Mouse (Mus musculus) hindbrain, embryonic 12.5 days (tissue): Measurements from ENCODE around the gene Wdr38. TPM values are rescaled to one million over a fixed set of nuclear protein-coding genes. Genes with fewer than 3 reads are reported as not detected.
"Not testable (repeated sequence)": the region's sequence is repeated elsewhere in the genome, so short reads cannot be mapped to it uniquely, and the experiment has no call there.

Source experiments
- ATAC-seq: fragments of 200-750 bp; cut with Nextera tagmentation; 2 replicates; pipeline ENCODE4 v1.8.0; 2017; ENCODE audit warnings: moderate TSS enrichment; ENCODE audit not compliant: low FRiP score
- H3K27ac ChIP-seq: fragments of 300-500 bp; sonication (generic); 2 replicates; pipeline ENCODE4 v1.5.1; 2016; ENCODE audit warnings: mild to moderate bottlenecking
- H3K27me3 ChIP-seq: fragments of 300-500 bp; sonication (generic); 2 replicates; pipeline ENCODE4 v1.6.1; 2016; ENCODE audit warnings: mild to moderate bottlenecking
- H3K36me3 ChIP-seq: fragments of 300-500 bp; sonication (generic); 2 replicates; pipeline ENCODE4 v1.6.1; 2016; ENCODE audit warnings: mild to moderate bottlenecking
- H3K4me1 ChIP-seq: fragments of 300-500 bp; sonication (generic); 2 replicates; pipeline ENCODE4 v1.6.1; 2016
- H3K4me2 ChIP-seq: fragments of 300-500 bp; sonication (generic); replicated peaks from 2 replicates; pipeline ENCODE4 v1.6.1; 2016; ENCODE audit warnings: mild to moderate bottlenecking
- H3K4me3 ChIP-seq: fragments of 300-500 bp; sonication (generic); 2 replicates; pipeline ENCODE4 v1.5.1; 2016; ENCODE audit warnings: mild to moderate bottlenecking
- H3K9ac ChIP-seq: fragments of 300-500 bp; sonication (generic); 2 replicates; pipeline ENCODE4 v1.6.1; 2016; ENCODE audit warnings: mild to moderate bottlenecking, moderate library complexity
- H3K9me3 ChIP-seq: fragments of 300-500 bp; sonication (generic); replicated peaks from 2 replicates; pipeline ENCODE4 v1.6.1; 2016; ENCODE audit warnings: mild to moderate bottlenecking
- WGBS: fragments of 180-500 bp; shearing (Covaris S2); methylation state at CpG from one replicate; pipeline ENCODE4 v1.1.7; 2016; 5-methylcytosine and 5-hydroxymethylcytosine counted together
- polyA plus RNA-seq: library from polyadenylated mRNA; unstranded; fragments of >200 nt; fragmentation: Nextera tagmentation; extraction: Ambion mirVana; gene quantifications from 2 replicates; pipeline ENCODE4 v1.2.1, GENCODE M21; 2016

Wdr38 gene
- polyA plus RNA-seq, 1 experiment from 2014 or later: 2.1 TPM

GRCm38 (mm10) chr2:39000587-39000919 lies 3.3 kb downstream of the Wdr38 start:
- 90% methylated on average over 4 of the region's 4 CpGs for WGBS
- H3K27me3 ChIP-seq: no peaks in the 10 kb centered on the region
- H3K36me3 ChIP-seq: peaks cover 44% of the 10 kb centered on the region
- H3K9me3 ChIP-seq: no peaks in the 10 kb centered on the region
- no peak overlapping the region for H3K9ac ChIP-seq
- H3K4me3 ChIP-seq: no peak overlapping the region
- no peak overlapping the region for H3K27ac ChIP-seq
- no peak overlapping the region for H3K4me2 ChIP-seq
- no peak for ATAC-seq
- H3K4me1 ChIP-seq: peaks cover 22% of the 10 kb centered on the region

DNA sequence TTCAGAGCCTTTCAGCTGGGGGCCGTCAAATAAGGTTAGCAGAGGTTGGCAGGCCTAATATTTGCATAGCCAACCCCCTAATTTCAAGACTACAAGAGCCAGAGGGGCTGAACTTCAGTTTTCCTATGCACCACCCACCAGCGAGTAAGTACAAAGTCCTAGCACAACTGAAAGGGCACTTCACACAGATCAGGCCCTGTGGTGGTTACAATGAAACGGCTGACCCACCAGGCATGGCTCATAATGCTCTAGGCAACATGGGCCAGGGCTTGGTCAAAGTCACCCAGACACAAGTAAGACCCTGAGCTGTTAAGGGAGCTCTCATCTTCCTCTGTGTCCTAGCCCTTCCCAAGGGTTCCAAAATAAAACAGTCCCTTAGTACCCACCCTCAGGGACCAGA lies 4.6 kb downstream of the Wdr38 start:
- H3K4me2 ChIP-seq: no peak overlapping the region
- peaks cover 33% of the 10 kb centered on the region for H3K4me1 ChIP-seq
- no peak overlapping the region for H3K27ac ChIP-seq
- no peaks in the 10 kb centered on the region for H3K27me3 ChIP-seq
- ATAC-seq: no peak
- H3K4me3 ChIP-seq: no peak overlapping the region
- 87% methylated on average over 3 of the region's 3 CpGs for WGBS
- H3K9ac ChIP-seq: no peak overlapping the region
- H3K9me3 ChIP-seq: no peaks in the 10 kb centered on the region
- peaks cover 44% of the 10 kb centered on the region for H3K36me3 ChIP-seq

DNA sequence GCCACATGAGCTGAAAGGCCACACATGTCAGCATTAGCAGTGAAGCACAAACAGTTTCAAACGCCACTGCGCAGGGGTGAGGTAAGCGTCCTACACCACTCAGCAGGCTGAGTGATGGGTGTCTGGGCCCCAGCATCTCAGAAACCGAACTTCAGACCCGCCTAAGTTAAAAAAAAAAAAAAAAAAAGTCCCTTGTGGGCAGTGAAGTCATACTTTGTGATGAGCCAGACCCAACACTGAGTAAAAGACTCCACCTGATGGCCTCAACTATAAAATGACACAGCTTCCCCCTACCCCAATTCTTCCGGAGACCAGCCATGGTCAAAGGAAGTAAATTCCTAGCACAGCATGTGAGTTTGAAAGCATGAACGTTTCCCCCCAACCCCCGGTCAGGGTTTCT lies 5.8 kb downstream of the Wdr38 start:
- Histone ChIP-seq H3K27ac (no peak overlapping the region), H3K4me1 (peaks cover 36% of the 10 kb centered on the region), H3K36me3 (peaks cover 44% of the 10 kb centered on the region), H3K4me3 (peak overlapping the region; percentile 76), H3K4me2 (peak overlapping the region; percentile 81), H3K9me3 (no peaks in the 10 kb centered on the region), H3K27me3 (no peaks in the 10 kb centered on the region), H3K9ac (peak overlapping the region; percentile 94)
- WGBS: 54% methylated on average over 8 of the region's 8 CpGs
- no peak for ATAC-seq

DNA sequence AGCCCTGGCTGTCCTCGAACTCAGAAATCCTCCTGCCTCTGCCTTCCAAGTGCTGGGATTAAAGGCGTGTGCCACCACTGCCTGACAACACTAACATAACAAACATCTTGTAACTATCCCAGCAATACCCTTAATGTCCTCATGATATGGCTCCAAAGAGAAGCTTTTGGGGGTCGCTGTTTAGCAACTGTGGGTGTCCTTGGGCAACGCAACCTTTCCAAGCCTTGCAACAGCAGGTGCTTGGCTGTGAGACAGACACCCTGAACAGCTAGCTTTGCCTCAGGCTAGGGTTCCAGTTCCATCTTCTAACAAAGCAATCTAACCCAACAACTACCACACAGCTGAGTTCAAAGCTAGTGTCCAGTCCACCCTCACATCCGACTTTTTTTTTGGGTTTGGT lies 6.2 kb downstream of the Wdr38 start:
- Histone ChIP-seq H3K27ac (no peak overlapping the region), H3K9ac (peak overlapping the region; percentile 94), H3K4me2 (peak overlapping the region; percentile 81), H3K4me3 (peak overlapping the region; percentile 76), H3K36me3 (peaks cover 44% of the 10 kb centered on the region), H3K27me3 (no peaks in the 10 kb centered on the region), H3K4me1 (peaks cover 34% of the 10 kb centered on the region), H3K9me3 (no peaks in the 10 kb centered on the region)
- 71% methylated on average over 5 of the region's 5 CpGs for WGBS
- no peak for ATAC-seq

- Histone ChIP-seq H3K4me2 (peak overlapping the region; percentile 81), H3K27me3 (no peaks in the 10 kb centered on the region), H3K9ac (peak overlapping the region; percentile 94), H3K27ac (peak overlapping the region; percentile 91; the same call in 1 of the 2 replicates), H3K9me3 (no peaks in the 10 kb centered on the region), H3K36me3 (peaks cover 43% of the 10 kb centered on the region), H3K4me3 (peak overlapping the region; percentile 76), H3K4me1 (peaks cover 42% of the 10 kb centered on the region)
- ATAC-seq: 0 out of 2 replicates have a peak, but pooled peaks have one; percentile 4
- WGBS: 2% methylated on average over 11 of the region's 11 CpGs
Observed at GRCm38 (mm10) chr2:39004372-39004771, 7.1 kb downstream of the Wdr38 start.

DNA sequence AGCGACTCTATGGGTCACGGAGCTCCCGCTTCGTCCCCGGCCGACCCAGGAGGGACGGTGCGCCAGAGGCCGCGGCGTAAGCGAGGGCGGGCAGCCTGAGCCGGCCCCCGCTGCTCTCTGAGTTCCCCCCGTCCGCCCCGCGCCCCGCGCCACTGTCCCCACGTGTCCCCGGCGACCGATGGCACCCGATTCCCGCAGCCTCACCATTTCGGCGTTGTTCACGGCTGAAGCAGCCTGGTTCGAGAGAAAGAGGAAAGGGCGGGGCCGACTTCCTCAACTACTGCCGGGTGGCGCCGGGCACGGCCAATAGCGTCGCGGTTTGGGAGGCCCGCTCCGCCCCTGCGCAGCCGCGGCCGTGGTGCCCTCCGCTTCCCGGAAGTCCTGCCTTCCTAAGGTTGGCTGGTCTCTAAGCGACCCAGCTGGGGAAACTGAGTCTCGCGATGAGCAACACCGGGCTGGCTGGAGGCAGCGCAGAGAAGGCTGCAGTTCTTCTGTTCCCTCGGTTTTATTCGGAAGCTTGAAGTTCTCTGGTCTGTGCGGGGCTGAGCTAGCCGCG lies 7.7 kb downstream of the Wdr38 start, which contains the start of gene Arpc5l:
TSS of gene Arpc5l (plus strand) at position 469 of the 556 bp plus-strand sequence.
- H3K4me2 ChIP-seq: peak within 1 kb of the TSS; percentile 81
- H3K9ac ChIP-seq: peak within 1 kb of the TSS; percentile 94
- H3K27ac ChIP-seq: peak within 1 kb of the TSS; percentile 91
- no peaks in the 10 kb centered on the region for H3K9me3 ChIP-seq
- peaks cover 47% of the 10 kb centered on the region for H3K4me1 ChIP-seq
- ATAC-seq: peak; percentile 88
- H3K27me3 ChIP-seq: no peaks in the 10 kb centered on the region
- H3K36me3 ChIP-seq: peaks cover 37% of the 10 kb centered on the region
- WGBS: under 1% methylated on average over 58 of the region's 58 CpGs
- peak within 1 kb of the TSS; percentile 76 for H3K4me3 ChIP-seq

- ATAC-seq: no peak
- 13% methylated on average over 15 of the region's 15 CpGs for WGBS
- Histone ChIP-seq H3K4me1 (peaks cover 49% of the 10 kb centered on the region), H3K4me2 (peak within 1 kb of the TSS; percentile 81), H3K9ac (peak within 1 kb of the TSS; percentile 94), H3K4me3 (peak within 1 kb of the TSS; percentile 76), H3K27me3 (no peaks in the 10 kb centered on the region), H3K9me3 (no peaks in the 10 kb centered on the region), H3K36me3 (peaks cover 31% of the 10 kb centered on the region), H3K27ac (peak within 1 kb of the TSS; percentile 91)
Observed at GRCm38 (mm10) chr2:39005574-39006079, 8.4 kb downstream of the Wdr38 start, which contains the start of gene Rpl35. Gene Rpl35, minus strand, starts transcription at chr2:39005624.

GRCm38 (mm10) chr2:39006149-39006730 lies 9.0 kb downstream of the Wdr38 start:
- no peak overlapping the region for H3K9ac ChIP-seq
- H3K27ac ChIP-seq: no peak overlapping the region
- H3K36me3 ChIP-seq: peaks cover 24% of the 10 kb centered on the region
- peak overlapping the region; percentile 81 for H3K4me2 ChIP-seq
- WGBS: 91% methylated on average over 14 of the region's 14 CpGs
- H3K4me1 ChIP-seq: peaks cover 54% of the 10 kb centered on the region
- no peaks in the 10 kb centered on the region for H3K27me3 ChIP-seq
- no peak for ATAC-seq
- peak overlapping the region; percentile 76 for H3K4me3 ChIP-seq
- H3K9me3 ChIP-seq: no peaks in the 10 kb centered on the region

DNA sequence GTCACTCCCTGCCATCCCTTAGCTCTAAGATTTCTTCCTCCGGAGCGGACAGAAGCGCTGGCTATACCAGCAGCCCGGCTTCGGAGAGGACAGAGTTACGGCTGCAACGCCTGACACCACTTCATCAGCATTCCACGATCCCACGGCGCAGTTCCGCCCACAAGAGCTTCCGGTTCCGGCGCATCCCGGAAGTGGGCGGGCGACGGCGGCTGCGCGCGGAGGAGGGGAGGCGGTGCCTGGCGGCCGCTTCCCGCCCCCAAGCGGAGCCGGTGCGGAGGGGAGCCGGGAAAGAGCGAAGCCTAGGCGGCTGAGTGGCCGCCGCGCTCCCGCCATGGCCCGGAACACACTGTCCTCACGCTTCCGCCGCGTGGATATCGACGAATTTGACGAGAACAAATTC lies 10.6 kb downstream of the Wdr38 start:
- H3K4me3 ChIP-seq: peak overlapping the region; percentile 89
- H3K36me3 ChIP-seq: peaks cover 14% of the 10 kb centered on the region
- peak overlapping the region; percentile 86 for H3K4me2 ChIP-seq
- H3K9ac ChIP-seq: peak overlapping the region; percentile 94
- H3K27me3 ChIP-seq: no peaks in the 10 kb centered on the region
- under 1% methylated on average over 43 of the region's 44 CpGs for WGBS
- peak overlapping the region; percentile 91 for H3K27ac ChIP-seq
- peaks cover 50% of the 10 kb centered on the region for H3K4me1 ChIP-seq
- peak; percentile 89 for ATAC-seq
- H3K9me3 ChIP-seq: no peaks in the 10 kb centered on the region

GRCm38 (mm10) chr2:39008350-39008851 lies 11.1 kb downstream of the Wdr38 start:
- Histone ChIP-seq H3K4me2 (peak overlapping the region; percentile 86), H3K27me3 (no peaks in the 10 kb centered on the region), H3K9me3 (no peaks in the 10 kb centered on the region), H3K4me3 (peak overlapping the region; percentile 89), H3K9ac (peak overlapping the region; percentile 94), H3K27ac (peak overlapping the region; percentile 91), H3K4me1 (peaks cover 45% of the 10 kb centered on the region), H3K36me3 (peaks cover 14% of the 10 kb centered on the region)
- under 1% methylated on average over 25 of the region's 25 CpGs for WGBS
- ATAC-seq: peak; percentile 60

GRCm38 (mm10) chr2:39008954-39009365 lies 11.7 kb downstream of the Wdr38 start:
- Histone ChIP-seq H3K27ac (0 out of 2 replicates have a peak overlapping the region, but pooled peaks have one; percentile 91), H3K4me2 (peak overlapping the region; percentile 86), H3K27me3 (no peaks in the 10 kb centered on the region), H3K9me3 (no peaks in the 10 kb centered on the region), H3K4me1 (peaks cover 39% of the 10 kb centered on the region), H3K4me3 (peak overlapping the region; percentile 89), H3K36me3 (peaks cover 17% of the 10 kb centered on the region; the same call in 1 of the 2 replicates), H3K9ac (peak overlapping the region; percentile 94)
- no peak for ATAC-seq
- WGBS: 40% methylated on average over 3 of the region's 3 CpGs

- H3K9ac ChIP-seq, H3K4me3 ChIP-seq, H3K27me3 ChIP-seq, H3K27ac ChIP-seq, H3K4me2 ChIP-seq, H3K9me3 ChIP-seq, ATAC-seq: not testable (repeated sequence)
- peaks cover 35% of the 10 kb centered on the region for H3K4me1 ChIP-seq
- WGBS: 94% methylated on average over 5 of the region's 5 CpGs
- peaks cover 28% of the 10 kb centered on the region for H3K36me3 ChIP-seq
Observed at GRCm38 (mm10) chr2:39010144-39010543, 12.9 kb downstream of the Wdr38 start.
